Mouse (Mus musculus): ENCODE data around the gene Gpr132. TPM values are rescaled to one million over a fixed set of nuclear protein-coding genes. Genes with fewer than 3 reads are reported as not detected.

Gene Gpr132
- 0.26 and 0.52 TPM in 2 replicates for polyA plus RNA-seq (2014; fragmentation: Nextera tagmentation; extraction: Ambion mirVana)

DNA sequence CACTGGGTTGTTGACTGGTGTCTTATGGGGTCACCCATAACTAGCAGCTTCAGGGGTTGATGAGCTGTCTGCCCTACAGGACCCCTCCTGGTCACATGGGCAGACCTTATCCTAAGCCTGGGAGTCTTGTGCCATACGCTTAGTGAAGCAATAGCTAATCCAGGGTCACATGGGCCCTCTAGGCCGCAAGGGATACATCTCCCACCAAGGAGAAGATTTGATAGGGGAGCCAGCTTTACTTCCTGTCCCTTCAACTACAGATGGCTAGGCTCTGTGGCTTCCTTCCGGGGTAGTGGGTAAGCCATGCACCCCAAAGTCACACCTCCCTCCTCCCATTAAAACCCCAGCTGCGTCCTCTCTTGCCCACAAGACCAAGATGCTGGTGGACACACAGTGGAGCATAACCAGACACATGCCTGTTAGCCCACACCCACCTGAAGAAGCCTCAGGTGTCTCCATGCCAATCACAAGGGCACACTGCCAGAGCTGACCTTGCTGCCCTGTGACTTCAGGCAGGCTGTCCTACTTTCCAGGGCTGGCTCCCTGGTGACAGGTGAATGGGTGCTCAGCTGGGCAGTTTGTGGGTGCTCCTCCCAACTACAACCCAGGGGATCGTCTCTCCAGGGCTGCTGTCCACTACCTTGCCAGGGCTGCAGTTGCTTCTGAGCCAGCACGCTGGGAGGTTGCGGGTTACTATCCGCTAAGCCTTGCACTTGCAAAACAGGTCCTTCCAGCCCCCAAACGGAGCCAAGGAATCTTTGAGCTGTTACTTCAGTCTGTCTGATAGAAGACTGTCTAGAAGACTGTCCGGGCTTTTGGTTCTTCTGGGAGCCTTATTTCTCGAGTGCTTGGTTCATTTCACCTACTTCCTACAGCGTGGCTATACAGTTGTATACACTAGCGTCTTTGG is at the start of gene Gpr132:
Gene Gpr132 (minus strand): TSS at position 51 of the 910 bp plus-strand sequence.
- 63% methylated on average over 13 of the region's 13 CpGs for WGBS
- Histone ChIP-seq H3K4me2 (replicated peaks; ENCODE audit: low read depth, low read length) (no peak within 1 kb of the TSS), H3K27me3 (ENCODE audit: control insufficient read depth, insufficient read depth, low read length) (no peaks in the 10 kb centered on the region), H3K9me3 (ENCODE audit: control insufficient read depth, low read depth, low read length) (no peaks in the 10 kb centered on the region), H3K4me3 (ENCODE audit: low read depth, low read length) (no peak within 1 kb of the TSS), H3K4me1 (ENCODE audit: control insufficient read depth, insufficient read depth, low read length) (0 out of 2 replicates have a peak, but pooled peaks cover 5% of the 10 kb centered on the region), H3K36me3 (ENCODE audit: control insufficient read depth, insufficient read depth, low read length) (no peaks in the 10 kb centered on the region), H3K27ac (ENCODE audit: low read length) (no peak within 1 kb of the TSS), H3K9ac (replicated peaks; ENCODE audit: low read depth, low read length) (no peak within 1 kb of the TSS)
- ATAC-seq (ENCODE audit: insufficient number of reproducible peaks, insufficient read depth, low FRiP score, low read depth) = no peak

- no peak overlapping the region for H3K9ac ChIP-seq (replicated peaks; ENCODE audit: low read depth, low read length)
- no peaks in the 10 kb centered on the region for H3K36me3 ChIP-seq (ENCODE audit: control insufficient read depth, insufficient read depth, low read length)
- no peak overlapping the region for H3K4me2 ChIP-seq (replicated peaks; ENCODE audit: low read depth, low read length)
- WGBS = 80% methylated on average over 11 of the region's 11 CpGs
- ATAC-seq (ENCODE audit: insufficient number of reproducible peaks, insufficient read depth, low FRiP score, low read depth) = no peak
- H3K27ac ChIP-seq (ENCODE audit: low read length) = no peak overlapping the region
- H3K4me3 ChIP-seq (ENCODE audit: low read depth, low read length) = no peak overlapping the region
- H3K27me3 ChIP-seq (ENCODE audit: control insufficient read depth, insufficient read depth, low read length) = no peaks in the 10 kb centered on the region
- H3K9me3 ChIP-seq (ENCODE audit: control insufficient read depth, low read depth, low read length) = no peaks in the 10 kb centered on the region
- H3K4me1 ChIP-seq (ENCODE audit: control insufficient read depth, insufficient read depth, low read length) = no peaks in the 10 kb centered on the region
These were observed 49.5 kb upstream of the Gpr132 start for GRCm38 (mm10) chr12:112917486-112917885.

GRCm38 (mm10) chr12:112916698-112917400 is 48.8 kb upstream of the Gpr132 start:
- 84% methylated on average over 16 of the region's 16 CpGs for WGBS
- no peaks in the 10 kb centered on the region for H3K4me1 ChIP-seq (ENCODE audit: control insufficient read depth, insufficient read depth, low read length)
- no peak overlapping the region for H3K9ac ChIP-seq (replicated peaks; ENCODE audit: low read depth, low read length)
- H3K36me3 ChIP-seq (ENCODE audit: control insufficient read depth, insufficient read depth, low read length) = no peaks in the 10 kb centered on the region
- H3K4me3 ChIP-seq (ENCODE audit: low read depth, low read length) = no peak overlapping the region
- no peak for ATAC-seq (ENCODE audit: insufficient number of reproducible peaks, insufficient read depth, low FRiP score, low read depth)
- H3K9me3 ChIP-seq (ENCODE audit: control insufficient read depth, low read depth, low read length) = no peaks in the 10 kb centered on the region
- no peak overlapping the region for H3K4me2 ChIP-seq (replicated peaks; ENCODE audit: low read depth, low read length)
- H3K27me3 ChIP-seq (ENCODE audit: control insufficient read depth, insufficient read depth, low read length) = no peaks in the 10 kb centered on the region
- no peak overlapping the region for H3K27ac ChIP-seq (ENCODE audit: low read length)

DNA sequence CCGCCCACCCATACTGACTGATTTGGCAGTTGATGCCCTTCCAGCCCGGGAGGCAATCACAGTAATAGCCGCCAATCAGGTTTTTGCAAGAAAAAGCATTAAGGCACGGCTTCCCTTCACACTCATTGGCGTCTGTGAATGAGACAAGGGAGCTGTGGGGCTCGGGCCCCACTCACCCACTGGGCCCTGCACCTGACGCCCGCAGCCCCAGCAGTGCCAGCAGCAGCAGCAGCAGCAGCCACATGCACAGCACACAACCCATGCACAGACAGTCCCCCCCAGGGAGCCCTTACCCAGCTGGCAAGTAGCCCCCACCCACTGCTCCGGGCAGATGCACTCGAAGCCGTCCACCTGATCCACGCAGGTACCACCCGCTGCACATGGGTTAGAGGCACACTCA is 47.6 kb upstream of the Gpr132 start:
- H3K4me3 ChIP-seq (ENCODE audit: low read depth, low read length) = no peak overlapping the region
- no peaks in the 10 kb centered on the region for H3K9me3 ChIP-seq (ENCODE audit: control insufficient read depth, low read depth, low read length)
- H3K4me1 ChIP-seq (ENCODE audit: control insufficient read depth, insufficient read depth, low read length) = no peaks in the 10 kb centered on the region
- no peak overlapping the region for H3K27ac ChIP-seq (ENCODE audit: low read length)
- H3K36me3 ChIP-seq (ENCODE audit: control insufficient read depth, insufficient read depth, low read length) = no peaks in the 10 kb centered on the region
- WGBS = 78% methylated on average over 13 of the region's 13 CpGs
- no peaks in the 10 kb centered on the region for H3K27me3 ChIP-seq (ENCODE audit: control insufficient read depth, insufficient read depth, low read length)
- ATAC-seq (ENCODE audit: insufficient number of reproducible peaks, insufficient read depth, low FRiP score, low read depth) = no peak
- no peak overlapping the region for H3K9ac ChIP-seq (replicated peaks; ENCODE audit: low read depth, low read length)
- no peak overlapping the region for H3K4me2 ChIP-seq (replicated peaks; ENCODE audit: low read depth, low read length)

GRCm38 (mm10) chr12:112914527-112914926 is 46.5 kb upstream of the Gpr132 start:
- WGBS = 71% methylated on average over 11 of the region's 11 CpGs
- H3K27me3 ChIP-seq (ENCODE audit: control insufficient read depth, insufficient read depth, low read length) = no peaks in the 10 kb centered on the region
- H3K27ac ChIP-seq (ENCODE audit: low read length) = no peak overlapping the region

GRCm38 (mm10) chr12:112912951-112913745 is 45.1 kb upstream of the Gpr132 start:
- Histone ChIP-seq H3K4me2 (replicated peaks; ENCODE audit: low read depth, low read length) (no peak overlapping the region), H3K27ac (ENCODE audit: low read length) (no peak overlapping the region), H3K9ac (replicated peaks; ENCODE audit: low read depth, low read length) (no peak overlapping the region), H3K4me1 (ENCODE audit: control insufficient read depth, insufficient read depth, low read length) (no peaks in the 10 kb centered on the region), H3K4me3 (ENCODE audit: low read depth, low read length) (no peak overlapping the region), H3K27me3 (ENCODE audit: control insufficient read depth, insufficient read depth, low read length) (no peaks in the 10 kb centered on the region), H3K9me3 (ENCODE audit: control insufficient read depth, low read depth, low read length) (no peaks in the 10 kb centered on the region), H3K36me3 (ENCODE audit: control insufficient read depth, insufficient read depth, low read length) (no peaks in the 10 kb centered on the region; the same call in 1 of the 2 replicates)
- ATAC-seq (ENCODE audit: insufficient number of reproducible peaks, insufficient read depth, low FRiP score, low read depth) = no peak
- WGBS = 90% methylated on average over 28 of the region's 28 CpGs

More at GRCm38 (mm10) chr12:112914527-112914926, 46.5 kb upstream of the Gpr132 start:
- H3K9me3 ChIP-seq (ENCODE audit: control insufficient read depth, low read depth, low read length) = no peaks in the 10 kb centered on the region
- no peak overlapping the region for H3K9ac ChIP-seq (replicated peaks; ENCODE audit: low read depth, low read length)
- no peak overlapping the region for H3K4me3 ChIP-seq (ENCODE audit: low read depth, low read length)
- H3K36me3 ChIP-seq (ENCODE audit: control insufficient read depth, insufficient read depth, low read length) = no peaks in the 10 kb centered on the region
- no peaks in the 10 kb centered on the region for H3K4me1 ChIP-seq (ENCODE audit: control insufficient read depth, insufficient read depth, low read length)
- H3K4me2 ChIP-seq (replicated peaks; ENCODE audit: low read depth, low read length) = no peak overlapping the region
- ATAC-seq (ENCODE audit: insufficient number of reproducible peaks, insufficient read depth, low FRiP score, low read depth) = no peak

DNA sequence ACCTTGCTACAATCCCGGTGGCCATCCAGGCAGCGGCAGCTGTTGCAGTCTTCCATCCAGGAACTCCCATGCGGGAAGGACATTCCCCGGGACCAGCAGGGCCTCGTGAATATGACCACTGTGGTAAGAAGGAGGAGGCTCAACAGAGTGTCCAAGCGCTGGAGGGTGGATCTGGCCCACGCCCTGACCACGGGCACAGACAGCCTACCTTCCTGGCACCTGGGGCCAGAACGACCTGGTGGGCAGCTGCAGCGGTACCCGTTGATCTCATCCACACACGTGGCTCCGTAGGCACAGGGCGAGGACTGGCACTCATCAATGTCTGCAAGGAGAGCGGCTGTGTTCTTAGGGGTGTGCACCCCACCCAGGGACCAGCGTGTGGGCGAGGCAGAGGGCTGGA is 43.7 kb upstream of the Gpr132 start:
- Histone ChIP-seq H3K36me3 (ENCODE audit: control insufficient read depth, insufficient read depth, low read length) (no peaks in the 10 kb centered on the region; the same call in 1 of the 2 replicates), H3K27ac (ENCODE audit: low read length) (no peak overlapping the region), H3K4me1 (ENCODE audit: control insufficient read depth, insufficient read depth, low read length) (no peaks in the 10 kb centered on the region), H3K9ac (replicated peaks; ENCODE audit: low read depth, low read length) (no peak overlapping the region), H3K27me3 (ENCODE audit: control insufficient read depth, insufficient read depth, low read length) (no peaks in the 10 kb centered on the region), H3K4me3 (ENCODE audit: low read depth, low read length) (no peak overlapping the region), H3K4me2 (replicated peaks; ENCODE audit: low read depth, low read length) (no peak overlapping the region), H3K9me3 (ENCODE audit: control insufficient read depth, low read depth, low read length) (no peaks in the 10 kb centered on the region)
- WGBS = 90% methylated on average over 17 of the region's 17 CpGs
- ATAC-seq (ENCODE audit: insufficient number of reproducible peaks, insufficient read depth, low FRiP score, low read depth) = no peak

DNA sequence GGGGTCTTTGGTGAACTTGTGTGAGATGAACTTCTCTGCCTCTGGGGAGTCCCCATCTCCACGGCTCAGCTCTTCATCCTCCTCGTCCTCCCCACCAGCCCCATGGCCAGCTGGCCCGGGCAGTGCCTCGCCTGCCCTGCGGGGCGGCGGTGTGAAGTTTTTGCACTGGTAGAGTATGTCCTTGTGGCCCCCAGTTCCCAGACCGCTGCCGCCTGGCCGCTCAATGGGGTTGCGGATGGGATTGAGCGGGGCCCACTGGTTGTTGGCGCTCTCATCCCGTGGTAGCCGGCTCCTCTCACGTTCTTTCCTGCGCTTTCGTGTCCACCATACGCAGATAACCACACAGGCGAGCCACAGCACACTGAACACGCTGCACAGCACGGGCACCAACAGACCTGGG is 41.0 kb upstream of the Gpr132 start:
- H3K36me3 ChIP-seq (ENCODE audit: control insufficient read depth, insufficient read depth, low read length) = no peaks in the 10 kb centered on the region; the same call in 1 of the 2 replicates
- H3K4me1 ChIP-seq (ENCODE audit: control insufficient read depth, insufficient read depth, low read length) = no peaks in the 10 kb centered on the region
- no peak overlapping the region for H3K27ac ChIP-seq (ENCODE audit: low read length)
- 97% methylated on average over 22 of the region's 22 CpGs for WGBS
- no peak overlapping the region for H3K9ac ChIP-seq (replicated peaks; ENCODE audit: low read depth, low read length)
- no peaks in the 10 kb centered on the region for H3K9me3 ChIP-seq (ENCODE audit: control insufficient read depth, low read depth, low read length)
- ATAC-seq (ENCODE audit: insufficient number of reproducible peaks, insufficient read depth, low FRiP score, low read depth) = no peak
- no peak overlapping the region for H3K4me3 ChIP-seq (ENCODE audit: low read depth, low read length)
- no peak overlapping the region for H3K4me2 ChIP-seq (replicated peaks; ENCODE audit: low read depth, low read length)
- no peaks in the 10 kb centered on the region for H3K27me3 ChIP-seq (ENCODE audit: control insufficient read depth, insufficient read depth, low read length)
